In genomic region chr10:62984495-62984894, GRCm38 (mm10) we compare ENCODE assay signal across 14 mouse cellular contexts. TPM values are rescaled to one million over a fixed set of nuclear protein-coding genes. Genes with fewer than 3 reads are reported as not detected.
DNase-seq lines count a peak whose midpoint lies in the region; ATAC-seq lines count a peak whose summit lies in the region.
"Had no signal": no experiment of that assay in that cellular context is flagged by ENCODE, and none has a peak within 500 bp of the region (broad histone marks: within the 10 kb centered on the region; RNA-seq: fewer than 3 reads in every experiment).

No protein-coding gene starts in this region.

- 91% methylated on average over 6 of the region's 6 CpGs for WGBS in kidney, embryonic 15.5 days
- WGBS in heart, embryonic 14.5 days: 52% methylated on average over 6 of the region's 6 CpGs
- WGBS in hindbrain, embryonic 16.5 days: 95% methylated on average over 6 of the region's 6 CpGs

- no peak overlapping the region for H3K27ac ChIP-seq in kidney, embryonic 15.5 days
- H3K27ac ChIP-seq in heart, embryonic 14.5 days (replicated peaks in 1 of 2; ENCODE audit: control insufficient read depth in 1 of 2, insufficient read depth in 1 of 2, low read depth in 2 of 2, low read length in 2 of 2): peak overlapping the region; percentile 35 to 73
- H3K27ac ChIP-seq in hindbrain, embryonic 16.5 days (ENCODE audit: low read depth, low read length): no peak overlapping the region
- H3K27ac ChIP-seq: limb, embryonic 15.5 days; stomach, embryonic 15.5 days had no signal

- H3K4me3 ChIP-seq in kidney, embryonic 15.5 days (replicated peaks): no peak overlapping the region
- no peak overlapping the region for H3K4me3 ChIP-seq in heart, embryonic 14.5 days (ENCODE audit: control insufficient read depth in 1 of 2, insufficient read depth in 1 of 2, low read depth in 1 of 2, low read length in 2 of 2)
- H3K4me3 ChIP-seq in hindbrain, embryonic 16.5 days (ENCODE audit: low read length): no peak overlapping the region
- H3K4me3 ChIP-seq: limb, embryonic 15.5 days; stomach, embryonic 15.5 days had no signal

- peaks cover 58% of the 10 kb centered on the region for H3K36me3 ChIP-seq in kidney, embryonic 15.5 days
- peaks cover 39% of the 10 kb centered on the region for H3K36me3 ChIP-seq in heart, embryonic 14.5 days (ENCODE audit: control insufficient read depth, insufficient read depth, low read length)
- H3K36me3 ChIP-seq in hindbrain, embryonic 16.5 days (ENCODE audit: control insufficient read depth, insufficient read depth, low read length): peaks cover 18% of the 10 kb centered on the region

- DNase-seq in cerebellum, postnatal 14 days: peak; percentile 24 to 36
- DNase-seq in cerebellum, adult 11 months: no peak
- peak; percentile 20 for DNase-seq in kidney, adult 9 months
- peak; percentile 34 to 46 for DNase-seq in kidney, postnatal 25 days
- no peak for DNase-seq in embryo, embryonic 10 days (ENCODE audit: low spot score)
- DNase-seq: adrenal gland, postnatal 10 days; lung, embryonic 14.5 days; right cerebral cortex, postnatal 25 days had no signal

- no peaks in the 10 kb centered on the region for H3K27me3 ChIP-seq in kidney, embryonic 15.5 days
- no peaks in the 10 kb centered on the region for H3K27me3 ChIP-seq in heart, embryonic 14.5 days (ENCODE audit: control insufficient read depth, insufficient read depth, low read length)
- H3K27me3 ChIP-seq in hindbrain, embryonic 16.5 days (replicated peaks; ENCODE audit: control insufficient read depth, insufficient read depth, low read length): no peaks in the 10 kb centered on the region
- H3K27me3 ChIP-seq: limb, embryonic 15.5 days; stomach, embryonic 15.5 days had no signal

- ATAC-seq in kidney, embryonic 15.5 days (replicated peaks; ENCODE audit: low FRiP score): no peak
- peak; percentile 14; the same call in 1 of the 2 replicates for ATAC-seq in heart, embryonic 14.5 days (ENCODE audit: insufficient number of reproducible peaks, insufficient read depth, low FRiP score, low read depth)
- no peak for ATAC-seq in hindbrain, embryonic 16.5 days
- ATAC-seq: forebrain, embryonic 14.5 days had no signal

- no peaks in the 10 kb centered on the region for H3K9me3 ChIP-seq in kidney, embryonic 15.5 days (replicated peaks)
- H3K9me3 ChIP-seq in heart, embryonic 14.5 days (ENCODE audit: control insufficient read depth, low read length): no peaks in the 10 kb centered on the region
- H3K9me3 ChIP-seq in hindbrain, embryonic 16.5 days (ENCODE audit: control insufficient read depth, low read length): no peaks in the 10 kb centered on the region
- H3K9me3 ChIP-seq: limb, embryonic 15.5 days; stomach, embryonic 15.5 days had no signal

- H3K9ac ChIP-seq in kidney, embryonic 15.5 days: no peak overlapping the region
- H3K9ac ChIP-seq in heart, embryonic 14.5 days (ENCODE audit: low read length): 0 out of 2 replicates have a peak overlapping the region, but pooled peaks have one; percentile 17
- H3K9ac ChIP-seq in hindbrain, embryonic 16.5 days (ENCODE audit: low read depth, low read length): no peak overlapping the region
- H3K9ac ChIP-seq: limb, embryonic 15.5 days; lung, embryonic 14.5 days; stomach, embryonic 15.5 days had no signal

- peaks cover 11% of the 10 kb centered on the region for H3K4me1 ChIP-seq in kidney, embryonic 15.5 days
- H3K4me1 ChIP-seq in heart, embryonic 14.5 days (ENCODE audit: control insufficient read depth in 2 of 2, insufficient read depth in 2 of 2, low read length in 2 of 2): peaks cover 4 to 15% of the 10 kb centered on the region in 2 experiments; a peak in 3 of 4 replicates
- peaks cover 4% of the 10 kb centered on the region; the same call in 1 of the 2 replicates for H3K4me1 ChIP-seq in hindbrain, embryonic 16.5 days (ENCODE audit: control insufficient read depth, insufficient read depth, low read depth, low read length)

- no peak overlapping the region for H3K4me2 ChIP-seq in kidney, embryonic 15.5 days
- H3K4me2 ChIP-seq in heart, embryonic 14.5 days (ENCODE audit: low read length): no peak overlapping the region
- H3K4me2 ChIP-seq in hindbrain, embryonic 16.5 days (ENCODE audit: low read length): no peak overlapping the region
- H3K4me2 ChIP-seq: limb, embryonic 15.5 days; lung, embryonic 14.5 days; stomach, embryonic 15.5 days had no signal

RNA-seq across cellular contexts. Expression of gene Rufy2, which starts 4.5 kb away (rescaled TPM):
- 25.8 and 26.6 TPM in 2 replicates for polyA plus RNA-seq in kidney, embryonic 15.5 days (2015; fragmentation: Nextera tagmentation; extraction: Ambion mirVana)
- 15.5 and 15.8 TPM in 2 replicates for polyA plus RNA-seq in heart, embryonic 14.5 days (2014; fragmentation: Nextera tagmentation; extraction: Ambion mirVana)
- 53.9 and 68.0 TPM in 2 replicates for polyA plus RNA-seq in hindbrain, embryonic 16.5 days (2015; fragmentation: Nextera tagmentation; extraction: Ambion mirVana)

RNA-seq across cellular contexts. Expression of gene Dna2, which starts 37.7 kb away (rescaled TPM):
- 20.8 and 22.2 TPM in 2 replicates for polyA plus RNA-seq in kidney, embryonic 15.5 days (2015; fragmentation: Nextera tagmentation; extraction: Ambion mirVana)
- polyA plus RNA-seq in heart, embryonic 14.5 days (2014; fragmentation: Nextera tagmentation; extraction: Ambion mirVana): 13.3 and 13.7 TPM in 2 replicates
- 4.0 and 5.1 TPM in 2 replicates for polyA plus RNA-seq in hindbrain, embryonic 16.5 days (2015; fragmentation: Nextera tagmentation; extraction: Ambion mirVana)

RNA-seq across cellular contexts. Expression of gene Hnrnph3, which starts 39.5 kb away (rescaled TPM):
- 124 and 125 TPM in 2 replicates for polyA plus RNA-seq in kidney, embryonic 15.5 days (2015; fragmentation: Nextera tagmentation; extraction: Ambion mirVana)
- polyA plus RNA-seq in heart, embryonic 14.5 days (2014; fragmentation: Nextera tagmentation; extraction: Ambion mirVana): 42.8 and 47.3 TPM in 2 replicates
- 114 and 121 TPM in 2 replicates for polyA plus RNA-seq in hindbrain, embryonic 16.5 days (2015; fragmentation: Nextera tagmentation; extraction: Ambion mirVana)

RNA-seq across cellular contexts. Expression of gene Pbld2, which starts 39.6 kb away (rescaled TPM):
- polyA plus RNA-seq in kidney, embryonic 15.5 days (2015; fragmentation: Nextera tagmentation; extraction: Ambion mirVana): 4.0 and 4.4 TPM in 2 replicates
- 0.46 and 1.3 TPM in 2 replicates for polyA plus RNA-seq in heart, embryonic 14.5 days (2014; fragmentation: Nextera tagmentation; extraction: Ambion mirVana)
- 0.68 and 0.94 TPM in 2 replicates for polyA plus RNA-seq in hindbrain, embryonic 16.5 days (2015; fragmentation: Nextera tagmentation; extraction: Ambion mirVana)

Comparison
In these comparisons a context has a peak if more than half of its experiments do, and no peak if none do; other contexts are left out.
1. DNase-seq: peak in cerebellum, postnatal 14 days (2 of 2), kidney, adult 9 months (single experiment) and kidney, postnatal 25 days (2 of 2); none in cerebellum, adult 11 months (single experiment) and embryo, embryonic 10 days (single experiment).
2. H3K27ac ChIP-seq: peak in heart, embryonic 14.5 days (2 of 2); none in kidney, embryonic 15.5 days (single experiment) and hindbrain, embryonic 16.5 days (single experiment).